Mouse (Mus musculus): Measurements from ENCODE around the gene Fam57b. TPM values are rescaled to one million over a fixed set of nuclear protein-coding genes. Genes with fewer than 3 reads are reported as not detected.

Fam57b gene
- 21.4 and 25.8 TPM in 2 replicates for polyA plus RNA-seq (2016; fragmentation: Nextera tagmentation; extraction: Ambion mirVana)

GRCm38 (mm10) chr7:126797411-126798126, at the start of gene Fam57b:
Gene Fam57b (plus strand): TSS chr7:126797668.
- Histone ChIP-seq H3K27me3 (replicated peaks) (no peaks in the 10 kb centered on the region), H3K4me3 (peak within 1 kb of the TSS; percentile 74), H3K27ac (peak within 1 kb of the TSS; percentile 90; the same call in 1 of the 2 replicates), H3K4me2 (replicated peaks) (peak within 1 kb of the TSS; percentile 84), H3K4me1 (peaks cover 46% of the 10 kb centered on the region), H3K9me3 (no peaks in the 10 kb centered on the region), H3K36me3 (peaks cover 32% of the 10 kb centered on the region), H3K9ac (peak within 1 kb of the TSS; percentile 86)
- no peak for ATAC-seq (ENCODE audit: low FRiP score, low read depth)
- 35% methylated on average over 21 of the region's 21 CpGs for WGBS

DNA sequence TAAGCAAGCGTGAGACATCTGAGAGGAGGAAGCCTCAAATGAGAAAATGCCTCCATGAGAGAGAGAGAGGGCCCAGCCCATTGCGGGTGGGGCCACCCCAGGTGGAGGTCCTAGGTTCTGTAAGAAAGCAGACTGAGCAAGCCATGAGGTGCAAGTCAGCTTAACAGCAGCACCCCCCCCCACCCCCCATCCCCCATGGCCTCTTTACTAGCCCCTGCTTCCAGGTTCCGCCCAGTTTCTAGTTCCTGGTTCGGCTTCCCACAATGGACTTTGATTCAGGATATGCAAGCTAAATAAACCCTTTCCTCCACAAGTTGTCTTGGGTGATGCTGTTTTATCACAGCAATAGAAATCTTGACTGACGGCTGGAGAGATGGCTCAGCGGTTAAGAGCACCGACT, 48.6 kb upstream of the Fam57b start:
- no peak for ATAC-seq (ENCODE audit: low FRiP score, low read depth)
- no peak overlapping the region for H3K9ac ChIP-seq
- no peaks in the 10 kb centered on the region for H3K27me3 ChIP-seq (replicated peaks)
- H3K4me3 ChIP-seq = no peak overlapping the region
- H3K36me3 ChIP-seq = no peaks in the 10 kb centered on the region
- no peaks in the 10 kb centered on the region for H3K9me3 ChIP-seq
- 77% methylated on average over 7 of the region's 7 CpGs for WGBS
- H3K4me1 ChIP-seq = no peaks in the 10 kb centered on the region
- H3K4me2 ChIP-seq (replicated peaks) = no peak overlapping the region
- H3K27ac ChIP-seq = no peak overlapping the region

DNA sequence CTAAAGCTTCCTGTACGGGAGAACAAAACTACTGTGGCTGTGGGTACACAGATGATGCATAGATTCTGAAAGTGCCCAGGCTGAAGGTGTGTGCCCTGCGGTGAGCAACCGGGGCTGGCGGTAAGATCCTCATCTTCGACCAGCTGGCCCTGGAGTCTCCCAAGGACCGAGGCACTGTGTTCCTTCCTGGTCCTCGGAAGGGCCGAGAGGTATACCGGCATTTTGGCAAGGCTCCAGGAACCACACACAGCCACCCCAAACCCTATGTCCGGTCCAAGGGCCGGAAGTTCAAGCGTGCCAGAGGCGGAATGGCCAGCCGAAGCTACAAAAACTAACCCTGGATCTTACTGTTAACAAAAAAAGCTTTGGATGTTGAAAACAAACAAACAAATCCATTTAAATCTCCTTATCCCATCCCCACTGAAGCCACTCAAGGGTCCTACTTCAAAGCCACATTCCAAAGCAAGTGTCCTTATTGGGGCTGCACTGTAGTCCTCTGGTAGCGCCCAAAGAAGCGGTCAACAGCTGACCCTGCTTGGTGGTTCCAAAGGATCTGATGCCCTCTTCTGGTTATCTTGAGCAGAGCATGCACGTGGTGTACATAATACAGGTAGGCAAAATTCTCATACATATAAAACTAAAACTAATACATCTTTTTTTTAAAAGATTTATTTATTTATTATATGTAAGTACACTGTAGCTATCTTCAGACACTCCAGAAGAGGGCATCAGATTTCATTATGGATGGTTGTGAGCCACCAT, 47.7 kb upstream of the Fam57b start:
- no peak for ATAC-seq (ENCODE audit: low FRiP score, low read depth)
- 96% methylated on average over 17 of the region's 17 CpGs for WGBS

DNA sequence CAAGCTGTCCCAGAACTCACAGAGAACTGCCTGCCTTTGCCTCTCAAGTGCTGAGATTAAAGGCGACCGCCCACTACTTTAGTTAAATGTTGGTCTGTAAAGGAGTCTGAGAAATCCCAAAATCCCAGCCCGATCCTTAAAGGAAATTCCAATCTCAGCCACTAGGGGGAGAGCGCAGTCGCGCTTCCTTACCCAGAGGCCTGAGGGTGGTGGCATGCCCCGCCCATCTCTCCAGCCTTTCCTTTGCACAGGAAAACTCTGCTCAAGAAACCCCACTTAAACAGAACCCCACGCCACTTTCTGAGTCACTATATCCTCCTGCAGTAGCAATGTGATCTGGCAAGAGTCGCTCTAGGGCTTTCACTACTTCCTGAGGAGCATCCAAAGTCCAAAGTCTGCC, 42.6 kb upstream of the Fam57b start:
- Histone ChIP-seq H3K4me3 (no peak overlapping the region), H3K4me1 (peaks cover 6% of the 10 kb centered on the region; the same call in 1 of the 2 replicates), H3K9me3 (no peaks in the 10 kb centered on the region), H3K27ac (no peak overlapping the region), H3K9ac (no peak overlapping the region), H3K36me3 (no peaks in the 10 kb centered on the region), H3K27me3 (replicated peaks) (no peaks in the 10 kb centered on the region), H3K4me2 (replicated peaks) (peak overlapping the region; percentile 32; the same call in 1 of the 2 replicates)
- ATAC-seq (ENCODE audit: low FRiP score, low read depth) = peak; percentile 48
- WGBS = 1% methylated on average over 9 of the region's 9 CpGs

More for the DNA sequence above, 47.7 kb upstream of the Fam57b start:
- Histone ChIP-seq H3K9me3 (no peaks in the 10 kb centered on the region), H3K4me3 (no peak overlapping the region), H3K27me3 (replicated peaks) (no peaks in the 10 kb centered on the region), H3K4me2 (replicated peaks) (no peak overlapping the region), H3K36me3 (no peaks in the 10 kb centered on the region), H3K4me1 (0 out of 2 replicates have a peak, but pooled peaks cover 3% of the 10 kb centered on the region), H3K9ac (no peak overlapping the region), H3K27ac (no peak overlapping the region)

DNA sequence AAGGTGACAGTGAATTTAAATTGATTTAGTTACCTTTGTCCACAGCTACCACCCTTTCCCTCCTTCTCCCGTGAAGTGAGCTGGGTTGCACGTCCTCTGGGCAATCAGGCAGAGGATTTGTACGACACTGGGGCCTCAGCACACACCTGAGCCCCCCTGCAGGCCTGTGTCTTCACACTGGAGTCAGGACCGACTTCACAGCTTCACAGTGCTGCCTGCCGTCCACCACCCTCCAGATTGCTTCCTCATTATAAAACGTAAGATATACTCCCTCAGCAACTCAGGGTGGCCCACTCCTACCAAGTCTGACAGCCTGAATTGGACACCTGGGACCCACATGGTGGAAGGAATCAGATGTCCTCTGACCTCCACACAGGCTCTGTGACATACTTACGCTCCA, 38.9 kb upstream of the Fam57b start:
- H3K4me3 ChIP-seq = no peak overlapping the region

DNA sequence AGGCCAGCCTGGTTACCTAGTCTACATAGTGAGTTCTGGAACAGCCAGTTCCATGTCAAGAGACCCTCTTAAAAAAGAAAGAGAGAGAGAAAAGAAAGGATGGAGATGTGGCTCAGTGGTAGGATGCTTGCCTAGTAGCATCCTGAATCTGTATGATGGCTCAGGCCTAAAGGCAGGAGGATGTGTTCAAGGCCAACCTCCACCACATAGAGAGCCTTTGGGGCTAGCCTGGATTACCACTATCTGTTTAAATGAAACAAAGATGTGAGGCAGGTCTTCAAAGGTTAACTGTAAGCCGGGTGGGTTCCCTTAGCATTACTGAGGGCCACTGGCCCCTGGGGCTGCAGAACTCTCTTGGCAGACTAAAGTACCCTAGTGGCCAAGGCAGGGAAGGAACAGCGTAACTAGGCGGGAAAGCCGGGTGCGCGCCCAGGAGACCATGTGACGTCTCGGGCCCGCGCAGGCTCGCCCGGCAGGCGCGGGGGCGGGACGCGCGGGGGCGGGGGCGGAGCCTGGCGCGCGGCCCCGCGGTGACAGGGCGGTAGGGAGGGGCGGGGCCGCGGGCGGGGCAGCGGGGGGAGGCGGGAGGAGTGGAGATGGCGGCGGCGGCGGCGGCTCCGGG, 38.3 kb upstream of the Fam57b start, which contains the start of gene Mapk3:
Mapk3 (plus strand) TSS at position 552 of the 622 bp plus-strand sequence.
- peaks cover 26% of the 10 kb centered on the region for H3K4me1 ChIP-seq
- peak; percentile 70 for ATAC-seq (ENCODE audit: low FRiP score, low read depth)

More for the DNA sequence above, 38.9 kb upstream of the Fam57b start:
- Histone ChIP-seq H3K27ac (no peak overlapping the region), H3K27me3 (replicated peaks) (no peaks in the 10 kb centered on the region), H3K9me3 (no peaks in the 10 kb centered on the region), H3K4me2 (replicated peaks) (no peak overlapping the region), H3K4me1 (peaks cover 26% of the 10 kb centered on the region), H3K36me3 (peaks cover 8% of the 10 kb centered on the region), H3K9ac (no peak overlapping the region)
- 60% methylated on average over 7 of the region's 7 CpGs for WGBS
- ATAC-seq (ENCODE audit: low FRiP score, low read depth) = no peak

DNA sequence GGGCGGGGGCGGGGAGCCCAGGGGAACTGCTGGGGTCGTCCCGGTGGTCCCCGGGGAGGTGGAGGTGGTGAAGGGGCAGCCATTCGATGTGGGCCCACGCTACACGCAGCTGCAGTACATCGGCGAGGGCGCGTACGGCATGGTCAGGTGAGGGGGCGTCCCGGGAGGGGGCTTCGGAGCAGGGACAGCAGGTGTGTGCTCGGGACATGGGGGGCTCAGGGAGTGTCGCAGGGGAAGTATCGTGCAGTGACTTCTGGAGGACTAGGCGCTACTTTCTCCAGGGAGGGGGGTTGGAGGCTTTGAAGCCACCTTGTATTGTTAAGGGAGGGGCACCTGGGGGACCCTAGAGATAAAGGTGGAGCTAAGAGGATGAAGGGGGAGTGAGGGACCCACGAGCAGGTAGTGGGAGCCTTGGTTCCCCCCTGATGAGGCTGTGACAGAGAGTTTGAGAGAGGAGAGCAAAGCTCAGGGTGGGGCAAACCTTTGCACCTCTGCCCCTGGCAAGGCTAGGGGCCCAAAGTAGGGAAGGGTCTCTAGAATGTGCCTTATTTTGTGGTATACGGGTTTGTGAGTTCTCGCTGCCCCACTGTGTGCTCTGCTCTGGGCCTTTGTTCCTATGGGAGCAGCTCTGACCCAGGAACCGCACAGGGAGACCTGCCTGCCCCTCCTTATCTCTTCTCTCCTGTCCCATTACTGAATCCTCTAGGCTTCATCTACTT, 37.6 kb upstream of the Fam57b start:
- Histone ChIP-seq H3K9ac (peak overlapping the region; percentile 81), H3K27me3 (replicated peaks) (no peaks in the 10 kb centered on the region), H3K4me2 (replicated peaks) (peak overlapping the region; percentile 93), H3K9me3 (no peaks in the 10 kb centered on the region), H3K4me1 (peaks cover 24% of the 10 kb centered on the region), H3K36me3 (peaks cover 21% of the 10 kb centered on the region), H3K4me3 (peak overlapping the region; percentile 78), H3K27ac (peak overlapping the region; percentile 58)
- WGBS = 2% methylated on average over 24 of the region's 24 CpGs
- ATAC-seq (ENCODE audit: low FRiP score, low read depth) = peak; percentile 71

More for the DNA sequence above, 38.3 kb upstream of the Fam57b start, which contains the start of gene Mapk3:
- peak within 1 kb of the TSS; percentile 78 for H3K4me3 ChIP-seq
- H3K4me2 ChIP-seq (replicated peaks) = peak within 1 kb of the TSS; percentile 93
- no peaks in the 10 kb centered on the region for H3K27me3 ChIP-seq (replicated peaks)
- H3K9ac ChIP-seq = peak within 1 kb of the TSS; percentile 81
- H3K36me3 ChIP-seq = peaks cover 14% of the 10 kb centered on the region
- 2% methylated on average over 33 of the region's 38 CpGs for WGBS
- no peaks in the 10 kb centered on the region for H3K9me3 ChIP-seq
- H3K27ac ChIP-seq = peak within 1 kb of the TSS; percentile 58

DNA sequence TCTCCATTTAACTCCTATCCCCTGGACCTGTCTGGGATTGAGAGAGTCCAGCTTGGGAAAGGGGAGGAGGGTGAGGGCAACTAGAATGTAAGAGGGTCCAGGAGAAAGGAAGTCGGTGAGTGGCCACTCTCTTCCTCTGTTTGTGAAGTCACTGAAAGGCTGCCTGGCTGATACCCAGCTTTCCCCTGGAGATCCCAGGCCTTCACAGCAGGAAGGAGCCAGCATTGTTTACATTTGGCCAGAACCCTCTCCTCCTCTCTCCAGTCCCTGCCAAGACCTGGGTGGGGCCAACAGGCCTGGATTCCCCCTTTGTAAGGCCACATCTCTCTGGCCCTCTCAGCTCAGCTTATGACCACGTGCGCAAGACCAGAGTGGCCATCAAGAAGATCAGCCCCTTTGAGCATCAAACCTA, 37.1 kb upstream of the Fam57b start:
- ATAC-seq (ENCODE audit: low FRiP score, low read depth) = no peak
- H3K4me3 ChIP-seq = peak overlapping the region; percentile 78
- peaks cover 21% of the 10 kb centered on the region for H3K4me1 ChIP-seq
- peak overlapping the region; percentile 58 for H3K27ac ChIP-seq
- H3K36me3 ChIP-seq = peaks cover 26% of the 10 kb centered on the region
- no peaks in the 10 kb centered on the region for H3K27me3 ChIP-seq (replicated peaks)
- peak overlapping the region; percentile 81 for H3K9ac ChIP-seq
- peak overlapping the region; percentile 93 for H3K4me2 ChIP-seq (replicated peaks)
- 14% methylated on average over 3 of the region's 3 CpGs for WGBS
- no peaks in the 10 kb centered on the region for H3K9me3 ChIP-seq

DNA sequence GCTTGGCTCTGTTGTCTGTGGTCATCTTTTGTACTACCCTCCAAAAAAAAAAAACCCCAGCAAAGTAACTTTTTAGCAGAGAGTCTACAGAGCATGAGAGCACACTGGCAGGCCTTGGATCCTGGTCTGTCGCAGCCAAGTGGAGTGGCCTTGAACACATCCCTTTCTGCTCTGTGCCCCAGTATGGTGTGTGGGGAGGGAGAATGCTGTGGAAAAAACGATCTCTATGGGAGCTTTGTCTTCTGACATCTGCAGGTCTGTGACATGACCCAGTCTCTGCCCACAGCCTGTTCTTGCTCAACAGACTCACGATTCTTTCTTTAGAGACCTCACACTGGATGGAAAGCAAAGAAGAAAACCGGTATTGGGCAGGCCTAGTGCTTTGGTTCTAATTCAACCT, 36.5 kb upstream of the Fam57b start:
- Histone ChIP-seq H3K9me3 (no peaks in the 10 kb centered on the region), H3K9ac (peak overlapping the region; percentile 81; the same call in 1 of the 2 replicates), H3K4me3 (no peak overlapping the region), H3K4me1 (peaks cover 21% of the 10 kb centered on the region), H3K4me2 (replicated peaks) (peak overlapping the region; percentile 93), H3K27ac (no peak overlapping the region), H3K36me3 (peaks cover 32% of the 10 kb centered on the region), H3K27me3 (replicated peaks) (no peaks in the 10 kb centered on the region)
- WGBS = 74% methylated on average over 4 of the region's 4 CpGs
- no peak for ATAC-seq (ENCODE audit: low FRiP score, low read depth)

GRCm38 (mm10) chr7:126761529-126762067, 35.9 kb upstream of the Fam57b start:
- ATAC-seq (ENCODE audit: low FRiP score, low read depth) = no peak
- Histone ChIP-seq H3K36me3 (peaks cover 38% of the 10 kb centered on the region), H3K4me3 (no peak overlapping the region), H3K4me1 (peaks cover 21% of the 10 kb centered on the region), H3K4me2 (replicated peaks) (peak overlapping the region; percentile 93), H3K9ac (no peak overlapping the region), H3K9me3 (no peaks in the 10 kb centered on the region), H3K27ac (no peak overlapping the region), H3K27me3 (replicated peaks) (no peaks in the 10 kb centered on the region)
- WGBS = 82% methylated on average over 6 of the region's 6 CpGs

- no peak overlapping the region for H3K9ac ChIP-seq
- H3K4me1 ChIP-seq = peaks cover 21% of the 10 kb centered on the region
- H3K27me3 ChIP-seq (replicated peaks) = no peaks in the 10 kb centered on the region
- H3K9me3 ChIP-seq = no peaks in the 10 kb centered on the region
- no peak overlapping the region for H3K4me3 ChIP-seq
- ATAC-seq (ENCODE audit: low FRiP score, low read depth) = no peak
- no peak overlapping the region for H3K27ac ChIP-seq
- WGBS = 79% methylated on average over 17 of the region's 17 CpGs
- H3K36me3 ChIP-seq = peaks cover 48% of the 10 kb centered on the region
- H3K4me2 ChIP-seq (replicated peaks) = 0 out of 2 replicates have a peak overlapping the region, but pooled peaks have one; percentile 16
Measured at GRCm38 (mm10) chr7:126762471-126763008, 34.9 kb upstream of the Fam57b start.
